Mouse (Mus musculus) C2C12 (cell line): Measurements from ENCODE around the gene Lrch2.

Experiments used
- CTCF ChIP-seq: IDR thresholded peaks from one replicate; pipeline ENCODE4 v1.5.1; 2011; ENCODE audit not compliant: control insufficient read depth, insufficient read depth, insufficient read length
- MYOD1 ChIP-seq: IDR thresholded peaks from one replicate; pipeline ENCODE4 v1.6.1; 2011; ENCODE audit warnings: low read depth; ENCODE audit not compliant: control insufficient read depth, insufficient read length
- MYOG ChIP-seq: IDR thresholded peaks from one replicate; pipeline ENCODE4 v1.6.1; 2011; ENCODE audit not compliant: control insufficient read depth, insufficient read length; ENCODE audit errors: extremely low read depth
- USF1 ChIP-seq: IDR thresholded peaks from one replicate; pipeline ENCODE4 v1.6.1; 2011; ENCODE audit warnings: low read depth, mild to moderate bottlenecking, control low read depth, moderate library complexity

- TF ChIP-seq CTCF (no peak), USF1 (no peak), MYOG (no peak), MYOD1 (no peak)
These were observed 18.3 kb downstream of the Lrch2 start for GRCm38 (mm10) chrX:147535616-147536015.
